24 mouse cellular contexts compared by ENCODE assay signal in genomic region chr7:137395421-137395820, GRCm38 (mm10). TPM values are rescaled to one million over a fixed set of nuclear protein-coding genes. Genes with fewer than 3 reads are reported as not detected.
A peak's percentile ranks its signal among the peaks of the same experiment; 100 is the strongest.
DNase-seq lines count a peak whose midpoint lies in the region; ATAC-seq and TF ChIP-seq lines count a peak whose summit lies in the region.
"Had no signal": no experiment of that assay in that cellular context is flagged by ENCODE, and none has a peak within 500 bp of the region (broad histone marks: within the 10 kb centered on the region; RNA-seq: fewer than 3 reads in every experiment).

No protein-coding gene starts in this region.

- no peaks in the 10 kb centered on the region for H3K36me3 ChIP-seq in heart, postnatal 0 days (replicated peaks; ENCODE audit: control insufficient read depth, insufficient read depth, low read length)
- no peaks in the 10 kb centered on the region for H3K36me3 ChIP-seq in lung, postnatal 0 days (ENCODE audit: insufficient read depth, low read length)
- 0 out of 2 replicates have a peak, but pooled peaks cover 3% of the 10 kb centered on the region for H3K36me3 ChIP-seq in midbrain, embryonic 10.5 days
- H3K36me3 ChIP-seq: kidney, embryonic 15.5 days; midbrain, embryonic 13.5 days had no signal

- TF ChIP-seq EP300 in heart, postnatal 0 days (IDR thresholded peaks at IDR 0.05; ENCODE audit: low read depth): no peak
- TF ChIP-seq EP300 in lung, postnatal 0 days (IDR thresholded peaks at IDR 0.05): no peak

- H3K9me3 ChIP-seq in heart, postnatal 0 days (replicated peaks; ENCODE audit: control insufficient read depth, low read length): no peaks in the 10 kb centered on the region
- no peaks in the 10 kb centered on the region for H3K9me3 ChIP-seq in lung, postnatal 0 days (ENCODE audit: low read length)
- H3K9me3 ChIP-seq in midbrain, embryonic 10.5 days (replicated peaks): no peaks in the 10 kb centered on the region
- H3K9me3 ChIP-seq: embryonic facial prominence, embryonic 13.5 days; kidney, embryonic 15.5 days; midbrain, embryonic 13.5 days had no signal

- peak; percentile 51 for DNase-seq in heart, adult 11 months
- no peak for DNase-seq in heart, postnatal 4 days
- peak; percentile 19 for DNase-seq in heart, postnatal 0 days (ENCODE audit: low spot score)
- no peak for DNase-seq in heart, adult 18-20 months
- peak; percentile 71 for DNase-seq in lung, postnatal 0 days (ENCODE audit: low spot score)
- DNase-seq in lung, adult 2 months: no peak
- DNase-seq in lung, postnatal 36 days: peak; percentile 56
- no peak for DNase-seq in midbrain, embryonic 10.5 days (ENCODE audit: low spot score)
- DNase-seq: cerebellum, adult 8-10 months; cerebellum, postnatal 36 days; embryo, embryonic 11 days; gastrocnemius, adult 2 months; kidney, postnatal 4 days; left cerebral cortex, postnatal 4 days; liver, postnatal 0 days; thymus, adult 18-20 months; thymus, postnatal 36 days had no signal

- no peak for TF ChIP-seq CTCF in heart, postnatal 0 days (IDR thresholded peaks at IDR 0.05; ENCODE audit: low read depth)
- TF ChIP-seq CTCF in lung, postnatal 0 days (IDR thresholded peaks at IDR 0.05): no peak
- no peak for TF ChIP-seq CTCF in lung, adult 2 months (IDR thresholded peaks at IDR 0.05; ENCODE audit: insufficient read depth, low read length)

- no peaks in the 10 kb centered on the region for H3K27me3 ChIP-seq in heart, postnatal 0 days (ENCODE audit: control insufficient read depth, insufficient read depth, low read length)
- H3K27me3 ChIP-seq in lung, postnatal 0 days (replicated peaks; ENCODE audit: insufficient read depth, low read length): no peaks in the 10 kb centered on the region
- no peaks in the 10 kb centered on the region for H3K27me3 ChIP-seq in midbrain, embryonic 10.5 days (ENCODE audit: low read depth, poor library complexity, severe bottlenecking)
- H3K27me3 ChIP-seq: embryonic facial prominence, embryonic 13.5 days; kidney, embryonic 15.5 days; midbrain, embryonic 13.5 days had no signal

- no peaks in the 10 kb centered on the region for H3K4me1 ChIP-seq in heart, postnatal 0 days (ENCODE audit: control insufficient read depth, insufficient read depth)
- no peaks in the 10 kb centered on the region for H3K4me1 ChIP-seq in lung, postnatal 0 days (ENCODE audit: insufficient read depth, low read depth, low read length)
- no peaks in the 10 kb centered on the region for H3K4me1 ChIP-seq in lung, adult 2 months (ENCODE audit: control insufficient read depth, insufficient read depth, low read length)
- H3K4me1 ChIP-seq in midbrain, embryonic 10.5 days: 0 out of 2 replicates have a peak, but pooled peaks cover 4% of the 10 kb centered on the region
- H3K4me1 ChIP-seq: embryonic facial prominence, embryonic 13.5 days; kidney, embryonic 15.5 days; midbrain, embryonic 13.5 days had no signal

- no peak overlapping the region for H3K9ac ChIP-seq in heart, postnatal 0 days (replicated peaks; ENCODE audit: low read depth, low read length)
- no peak overlapping the region for H3K9ac ChIP-seq in lung, postnatal 0 days (replicated peaks; ENCODE audit: low read depth)
- H3K9ac ChIP-seq: embryonic facial prominence, embryonic 13.5 days; kidney, embryonic 15.5 days; liver, postnatal 0 days; midbrain, embryonic 13.5 days had no signal

- no peak for TF ChIP-seq POLR2A in lung, adult 2 months (IDR thresholded peaks at IDR 0.05; ENCODE audit: borderline replicate concordance, extremely low read depth, low read depth, low read length)

- no peak overlapping the region for H3K4me2 ChIP-seq in heart, postnatal 0 days (ENCODE audit: low read depth, low read length)
- no peak overlapping the region for H3K4me2 ChIP-seq in lung, postnatal 0 days (replicated peaks; ENCODE audit: low read depth, low read length)
- H3K4me2 ChIP-seq: embryonic facial prominence, embryonic 13.5 days; kidney, embryonic 15.5 days; liver, embryonic 11.5 days; midbrain, embryonic 13.5 days had no signal

- no peak overlapping the region for H3K27ac ChIP-seq in heart, postnatal 0 days (ENCODE audit: low read depth)
- H3K27ac ChIP-seq in lung, postnatal 0 days (ENCODE audit: low read length): no peak overlapping the region
- no peak overlapping the region for H3K27ac ChIP-seq in midbrain, embryonic 10.5 days (replicated peaks)
- H3K27ac ChIP-seq: embryonic facial prominence, embryonic 13.5 days; gastrocnemius, adult 2 months; kidney, embryonic 15.5 days; midbrain, embryonic 13.5 days had no signal

- 69% methylated on average over 4 of the region's 4 CpGs for WGBS in heart, postnatal 0 days
- 51% methylated on average over 4 of the region's 4 CpGs for WGBS in lung, postnatal 0 days
- WGBS in lung, adult 2 months: 55% methylated on average over 4 of the region's 4 CpGs
- 90% methylated on average over 4 of the region's 4 CpGs for WGBS in midbrain, embryonic 10.5 days

- peak; percentile 20; the same call in 1 of the 2 replicates for ATAC-seq in heart, postnatal 0 days (ENCODE audit: insufficient read depth, low read depth)
- peak; percentile 76 for ATAC-seq in lung, postnatal 0 days
- ATAC-seq: CD4-positive, CD25-positive, alpha-beta regulatory T cell, adult 4 months; forebrain, embryonic 14.5 days; intestine, postnatal 0 days; liver, postnatal 0 days; midbrain, embryonic 13.5 days had no signal

- no peak overlapping the region for H3K4me3 ChIP-seq in heart, postnatal 0 days (ENCODE audit: low read depth, low read length)
- H3K4me3 ChIP-seq in lung, postnatal 0 days (ENCODE audit: low read depth, low read length): no peak overlapping the region
- no peak overlapping the region for H3K4me3 ChIP-seq in lung, adult 2 months (replicated peaks; ENCODE audit: extremely low read depth, low read depth, low read length)
- H3K4me3 ChIP-seq in midbrain, embryonic 10.5 days: no peak overlapping the region
- H3K4me3 ChIP-seq: embryonic facial prominence, embryonic 13.5 days; gastrocnemius, adult 2 months; kidney, embryonic 15.5 days; midbrain, embryonic 13.5 days had no signal

RNA-seq across cellular contexts. Expression of gene 9430038I01Rik, which starts 15.1 kb away (rescaled TPM):
- 10 to 100 TPM in 1 of 2 experiments, 1 to 10 TPM in 1; 9.2 to 11.3 TPM for total RNA-seq in heart, postnatal 4 days (2021)
- 9.9 and 11.8 TPM in 2 replicates for total RNA-seq in heart, postnatal 0 days (2014; rRNA removed; ENCODE audit: low replicate concordance)
- 15.0 and 16.7 TPM in 2 replicates for polyA plus RNA-seq in heart, postnatal 0 days (2015; fragmentation: Nextera tagmentation; extraction: Ambion mirVana)
- 1 to 10 TPM; 6.9 to 7.3 TPM for total RNA-seq in heart, adult 18-20 months (2021)
- polyA plus RNA-seq in lung, postnatal 0 days (2015; fragmentation: Nextera tagmentation; extraction: Ambion mirVana): 20.8 and 21.9 TPM in 2 replicates
- polyA plus RNA-seq in lung, adult 2 months (2012; rRNA removed): 9.0 and 11.1 TPM in 2 replicates
- polyA plus RNA-seq in midbrain, embryonic 10.5 days (2016; fragmentation: Nextera tagmentation; extraction: Ambion mirVana): 18.2 and 20.2 TPM in 2 replicates

RNA-seq across cellular contexts. Expression of gene Glrx3, which starts 42.0 kb away (rescaled TPM):
- total RNA-seq in heart, postnatal 4 days (2021): 100 to 1,000 TPM; 122 to 128 TPM
- total RNA-seq in heart, postnatal 0 days (2014; rRNA removed; ENCODE audit: low replicate concordance): 88.1 and 96.7 TPM in 2 replicates
- polyA plus RNA-seq in heart, postnatal 0 days (2015; fragmentation: Nextera tagmentation; extraction: Ambion mirVana): 162 and 164 TPM in 2 replicates
- 100 to 1,000 TPM; 136 to 144 TPM for total RNA-seq in heart, adult 18-20 months (2021)
- 110 and 113 TPM in 2 replicates for polyA plus RNA-seq in lung, postnatal 0 days (2015; fragmentation: Nextera tagmentation; extraction: Ambion mirVana)
- 41.2 and 50.6 TPM in 2 replicates for polyA plus RNA-seq in lung, adult 2 months (2012; rRNA removed)
- polyA plus RNA-seq in midbrain, embryonic 10.5 days (2016; fragmentation: Nextera tagmentation; extraction: Ambion mirVana): 297 and 304 TPM in 2 replicates

Comparison
In these comparisons a context has a peak if more than half of its experiments do, and no peak if none do; other contexts are left out.
1. DNase-seq: peak in heart, adult 11 months (single experiment), heart, postnatal 0 days (single experiment), lung, postnatal 0 days (single experiment) and lung, postnatal 36 days (single experiment); none in heart, postnatal 4 days (single experiment), heart, adult 18-20 months (0 of 2), lung, adult 2 months (single experiment) and midbrain, embryonic 10.5 days (single experiment).